Mouse (Mus musculus) CH12.LX (cell line): ENCODE measurements at regions not wholly inside any gene's neighbourhood (a gene's known extent, or its start where the extent isn't known, plus 50 kb on each side); places are given as distances from the start of the nearest gene placed in this dataset.

Experiments used
- DNase-seq: peaks from one replicate; pipeline ENCODE4 v3.0.0-alpha.2; 2013; ENCODE audit errors: extremely low read depth
- H3K27ac ChIP-seq: 2 replicates; pipeline ENCODE4 v1.5.1; 2012; ENCODE audit warnings: low read depth, mild to moderate bottlenecking, control low read depth, moderate library complexity; ENCODE audit not compliant: insufficient read depth
- H3K27me3 ChIP-seq: replicated peaks from 2 replicates; pipeline ENCODE3; 2012; ENCODE audit warnings: inconsistent platforms
- H3K36me3 ChIP-seq, 2 experiments: replicated peaks in 1 of 2; 2 replicates each; pipeline versions ENCODE3 to v1.6.1; 2012; ENCODE audit warnings: inconsistent platforms in 1 of 2, low read length in 1 of 2, mild to moderate bottlenecking in 1 of 2, mixed read lengths in 1 of 2, moderate library complexity in 1 of 2; ENCODE audit not compliant: control insufficient read depth in 1 of 2, insufficient read depth in 1 of 2
- H3K4me1 ChIP-seq, 2 experiments: 2 replicates each; pipeline ENCODE4 v1.6.1; 2012; ENCODE audit warnings: inconsistent platforms in 1 of 2, moderate library complexity in 1 of 2; ENCODE audit not compliant: insufficient read depth in 2 of 2, control insufficient read depth in 1 of 2
- H3K4me2 ChIP-seq: 2 replicates; pipeline ENCODE4 v1.6.1; 2012; ENCODE audit warnings: low read depth, mild to moderate bottlenecking, control low read depth; ENCODE audit not compliant: poor library complexity, insufficient read depth, severe bottlenecking
- H3K4me3 ChIP-seq, 3 experiments: fragments of 150-350 bp in 1 of 3; sonication (generic) in 1 of 3; replicated peaks in 1 of 3; 2 replicates each; pipeline versions ENCODE3 to v1.5.1; 2011 to 2012; ENCODE audit warnings: low read depth in 2 of 3, low read length in 2 of 3, mild to moderate bottlenecking in 2 of 3, moderate library complexity in 2 of 3, control low read depth in 1 of 3, improper control_type of control experiment in 1 of 3, inconsistent platforms in 1 of 3, mixed read lengths in 1 of 3; ENCODE audit not compliant: poor library complexity in 1 of 3
- H3K79me2 ChIP-seq: replicated peaks from 2 replicates; pipeline ENCODE4 v1.6.1; 2012; ENCODE audit warnings: mild to moderate bottlenecking, moderate library complexity; ENCODE audit not compliant: control insufficient read depth, poor library complexity, insufficient read depth, severe bottlenecking; ENCODE audit errors: extremely low read depth
- H3K9ac ChIP-seq: 2 replicates; pipeline ENCODE4 v1.6.1; 2012; ENCODE audit warnings: low read depth, mild to moderate bottlenecking, control low read depth, moderate library complexity; ENCODE audit not compliant: insufficient read depth
- H3K9me3 ChIP-seq: replicated peaks from 2 replicates; pipeline ENCODE3; 2012; ENCODE audit warnings: low read length, inconsistent platforms, mixed read lengths
- BHLHE40 ChIP-seq: IDR thresholded peaks from 2 replicates; pipeline ENCODE4 v1.6.1; 2011; ENCODE audit warnings: mild to moderate bottlenecking, low read depth, low read length, improper control_type of control experiment
- CTCF ChIP-seq, 2 experiments: IDR thresholded peaks in 1 of 2; conservative IDR thresholded peaks in 1 of 2; 2 replicates each; pipeline ENCODE4 v1.5.1; 2011 to 2012; ENCODE audit warnings: low read depth in 2 of 2, low read length in 2 of 2, improper control_type of control experiment in 1 of 2, inconsistent platforms in 1 of 2, mild to moderate bottlenecking in 1 of 2, moderate library complexity in 1 of 2
- E2F4 ChIP-seq: IDR thresholded peaks from 2 replicates; pipeline ENCODE4 v1.6.1; 2011; ENCODE audit warnings: low read depth, low read length, improper control_type of control experiment; ENCODE audit not compliant: insufficient replicate concordance
- ELF1 ChIP-seq: IDR thresholded peaks from 2 replicates; pipeline ENCODE4 v1.6.1; 2014; ENCODE audit warnings: low read depth, mild to moderate bottlenecking, inconsistent platforms, low read length, improper control_type of control experiment
- EP300 ChIP-seq: IDR thresholded peaks from 2 replicates; pipeline ENCODE4 v1.6.1; 2011; ENCODE audit warnings: low read length, improper control_type of control experiment
- ETS1 ChIP-seq: conservative IDR thresholded peaks from 2 replicates; pipeline ENCODE4 v1.6.1; 2012; ENCODE audit warnings: low read depth, mild to moderate bottlenecking, inconsistent platforms, low read length, improper control_type of control experiment, moderate library complexity
- GABPA ChIP-seq: IDR thresholded peaks from 2 replicates; pipeline ENCODE4 v1.6.1; 2012; ENCODE audit warnings: low read depth, low read length, improper control_type of control experiment, inconsistent platforms; ENCODE audit not compliant: insufficient replicate concordance
- IRF4 ChIP-seq: IDR thresholded peaks from 2 replicates; pipeline ENCODE4 v1.6.1; 2014; ENCODE audit warnings: low read depth, mild to moderate bottlenecking, inconsistent platforms, low read length, improper control_type of control experiment
- JUN ChIP-seq: IDR thresholded peaks from 2 replicates; pipeline ENCODE4 v1.6.1; 2011; ENCODE audit warnings: low read depth, mild to moderate bottlenecking, low read length, improper control_type of control experiment, moderate library complexity; ENCODE audit not compliant: insufficient read depth
- JUND ChIP-seq: conservative IDR thresholded peaks from 2 replicates; pipeline ENCODE4 v1.6.1; 2011; ENCODE audit warnings: low read depth, low read length, improper control_type of control experiment
- MAFK ChIP-seq: IDR thresholded peaks from 2 replicates; pipeline ENCODE4 v1.6.1; 2011; ENCODE audit warnings: low read length, improper control_type of control experiment; ENCODE audit not compliant: insufficient replicate concordance
- MAX ChIP-seq: IDR thresholded peaks from 2 replicates; pipeline ENCODE4 v1.6.1; 2011; ENCODE audit warnings: low read length, improper control_type of control experiment
- MAZ ChIP-seq: IDR thresholded peaks from 2 replicates; pipeline ENCODE4 v1.6.1; 2012; ENCODE audit warnings: low read depth, mild to moderate bottlenecking, inconsistent platforms, low read length, improper control_type of control experiment, moderate library complexity
- MEF2A ChIP-seq: IDR thresholded peaks from 2 replicates; pipeline ENCODE4 v1.6.1; 2014; ENCODE audit warnings: low read depth, mild to moderate bottlenecking, inconsistent platforms, low read length, improper control_type of control experiment, borderline replicate concordance
- MYC ChIP-seq: IDR thresholded peaks from 2 replicates; pipeline ENCODE4 v1.6.1; 2011; ENCODE audit warnings: low read depth, mild to moderate bottlenecking, improper control_type of control experiment, low read length
- PAX5 ChIP-seq: IDR thresholded peaks from 2 replicates; pipeline ENCODE4 v1.6.1; 2012; ENCODE audit warnings: low read length, inconsistent platforms, mixed read lengths
- POLR2AphosphoS2 ChIP-seq: IDR thresholded peaks from 2 replicates; pipeline ENCODE4 v1.6.1; 2011; ENCODE audit warnings: low read depth, low read length, improper control_type of control experiment
- RAD21 ChIP-seq: IDR thresholded peaks from 2 replicates; pipeline ENCODE4 v1.6.1; 2011; ENCODE audit warnings: low read depth, mild to moderate bottlenecking, low read length, improper control_type of control experiment, moderate library complexity
- TCF12 ChIP-seq: IDR thresholded peaks from 2 replicates; pipeline ENCODE4 v1.6.1; 2014; ENCODE audit warnings: low read depth, mild to moderate bottlenecking, inconsistent platforms, low read length, improper control_type of control experiment
- UBTF ChIP-seq: IDR thresholded peaks from 2 replicates; pipeline ENCODE4 v1.6.1; 2012; ENCODE audit warnings: low read depth, mild to moderate bottlenecking, inconsistent platforms, low read length, improper control_type of control experiment, moderate library complexity
- USF1 ChIP-seq: IDR thresholded peaks from 2 replicates; pipeline ENCODE4 v1.6.1; 2014; ENCODE audit warnings: low read depth, mild to moderate bottlenecking, inconsistent platforms, low read length, improper control_type of control experiment
- USF2 ChIP-seq: conservative IDR thresholded peaks from 2 replicates; pipeline ENCODE4 v1.6.1; 2011; ENCODE audit warnings: low read depth, low read length, improper control_type of control experiment
- ZC3H11A ChIP-seq: IDR thresholded peaks from 2 replicates; pipeline ENCODE4 v1.6.1; 2012; ENCODE audit warnings: low read depth, mild to moderate bottlenecking, inconsistent platforms, low read length, improper control_type of control experiment
- ZKSCAN1 ChIP-seq: IDR thresholded peaks from 2 replicates; pipeline ENCODE4 v1.6.1; 2012; ENCODE audit warnings: low read depth, inconsistent platforms, low read length, improper control_type of control experiment, borderline replicate concordance
- dilution Hi-C: fragments of 300-500 bp; cut with MboI; formaldehyde crosslinking; loops from 2 replicates; pipeline ENCODE4 v1.14.3; 2020; ENCODE audit warnings: low sequenced_read_pairs; ENCODE audit not compliant: extremely low pct_unique_long_range_greater_than_20kb, extremely low pct_ligation_motif_present
- in situ Hi-C: fragments of 300-500 bp; cut with MboI; formaldehyde crosslinking; loops from 3 replicates; pipeline ENCODE4 v1.14.3; 2019; ENCODE audit warnings: low sequenced_read_pairs, low pct_ligation_motif_present, low pct_unique_long_range_greater_than_20kb, mixed read lengths

DNA sequence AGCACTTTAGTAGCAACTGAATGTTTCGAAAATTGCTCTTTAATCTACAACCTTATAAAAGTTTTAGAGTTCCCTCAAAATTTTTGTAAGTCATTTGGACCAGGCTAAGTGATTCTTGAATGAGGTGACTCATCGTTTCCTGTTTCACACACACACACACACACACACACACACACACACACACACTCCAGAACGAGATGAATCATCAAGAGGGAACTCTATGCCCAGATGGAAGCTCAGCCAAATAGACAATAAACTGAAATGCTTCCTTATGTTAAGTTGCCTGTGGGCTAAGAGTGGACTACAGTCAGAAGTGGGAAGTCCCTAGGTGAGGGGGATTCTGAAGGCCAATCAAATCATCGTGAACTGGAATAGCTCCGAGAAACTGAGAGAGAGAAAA, 202.4 kb upstream of the Cxxc4 start:
- dilution Hi-C loops (no loop called here), in situ Hi-C loops (no loop called here)
- Histone ChIP-seq H3K9me3 (no peaks in the 10 kb centered on the region), H3K4me2 (0 out of 2 replicates have a peak overlapping the region, but pooled peaks have one; percentile 52), H3K4me3 (no peak overlapping the region), H3K9ac (no peak overlapping the region), H3K36me3 (no peaks in the 10 kb centered on the region), H3K27me3 (no peaks in the 10 kb centered on the region), H3K27ac (no peak overlapping the region), H3K79me2 (no peaks in the 10 kb centered on the region), H3K4me1 (peaks cover 0 to 3% of the 10 kb centered on the region in 2 experiments; a peak in 2 of 4 replicates)
- peak; percentile 65 for DNase-seq
- TF ChIP-seq EP300 (peak; percentile 88), CTCF (conservative IDR thresholded peaks at IDR 0.05 in 1 of 2, IDR thresholded peaks at IDR 0.05 in 1 of 2; ENCODE audit: low read depth in 2 of 2, low read length in 2 of 2) (no peak), JUN (peak; percentile 94), JUND (peak; percentile 91), ELF1 (0 out of 2 replicates have a peak, but pooled peaks have one; percentile 10), BHLHE40 (peak; percentile 30; the same call in 1 of the 2 replicates), MAFK (peak; percentile 35; the same call in 1 of the 2 replicates), MEF2A (0 out of 2 replicates have a peak, but pooled peaks have one; percentile 27), TCF12 (peak; percentile 31; the same call in 1 of the 2 replicates), ZC3H11A (no peak), PAX5 (no peak), IRF4 (peak; percentile 88), ETS1 (peak; percentile 76)

DNA sequence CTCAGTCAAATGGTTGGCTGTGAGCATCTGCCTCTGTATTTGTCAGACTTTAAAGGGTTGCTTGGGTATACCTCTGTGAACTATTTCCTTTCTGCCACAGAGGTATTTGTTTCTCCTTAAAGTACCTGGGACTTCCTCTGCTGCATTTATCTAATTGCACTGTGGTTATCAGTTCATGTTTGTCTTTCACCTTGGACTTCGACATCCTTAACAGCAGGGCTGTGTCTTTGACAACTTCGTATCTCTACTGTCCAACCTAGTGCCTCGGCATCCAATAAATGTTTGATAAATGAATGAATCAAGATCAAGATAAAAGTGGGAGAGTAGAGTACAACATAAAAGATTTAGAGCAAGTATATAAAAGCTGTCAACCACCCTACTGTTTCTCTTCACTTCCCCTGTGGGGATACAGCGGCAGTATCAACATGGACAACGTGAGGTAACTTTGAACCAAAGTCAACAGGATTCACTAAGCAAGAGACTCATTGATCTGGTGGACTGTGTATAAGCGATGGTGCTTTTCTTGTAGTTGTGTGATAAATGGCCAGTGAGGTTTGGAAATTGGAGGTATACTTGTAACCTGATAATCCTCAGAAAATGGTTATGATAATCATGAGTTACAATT, 199.9 kb upstream of the Cxxc4 start:
- Histone ChIP-seq H3K4me2 (no peak overlapping the region), H3K4me3 (no peak overlapping the region), H3K36me3 (no peaks in the 10 kb centered on the region), H3K79me2 (no peaks in the 10 kb centered on the region), H3K9ac (no peak overlapping the region), H3K9me3 (no peaks in the 10 kb centered on the region), H3K27ac (no peak overlapping the region), H3K4me1 (peaks cover 0 to 3% of the 10 kb centered on the region in 2 experiments; a peak in 2 of 4 replicates), H3K27me3 (no peaks in the 10 kb centered on the region)
- dilution Hi-C loops (no loop called here), in situ Hi-C loops (no loop called here)
- TF ChIP-seq USF1 (no peak), EP300 (no peak), JUN (no peak), MAX (no peak), MAFK (no peak), RAD21 (no peak), E2F4 (no peak), ZKSCAN1 (no peak), CTCF (conservative IDR thresholded peaks at IDR 0.05 in 1 of 2, IDR thresholded peaks at IDR 0.05 in 1 of 2; ENCODE audit: low read depth in 2 of 2, low read length in 2 of 2) (no peak), ETS1 (no peak), UBTF (no peak), MYC (no peak), PAX5 (no peak), POLR2AphosphoS2 (no peak), ELF1 (no peak), GABPA (no peak), MAZ (no peak), USF2 (no peak)
- no peak for DNase-seq
